Mouse (Mus musculus): ENCODE results near the gene Nrxn1. TPM values are rescaled to one million over a fixed set of nuclear protein-coding genes. Genes with fewer than 3 reads are reported as not detected.

Gene Nrxn1
- total RNA-seq, 1 experiment: 2.9 TPM

- H3K9me3 ChIP-seq (ENCODE audit: control insufficient read depth, insufficient read depth, low read depth, low read length): no peaks in the 10 kb centered on the region
- H3K27ac ChIP-seq (ENCODE audit: insufficient read depth, low read depth, low read length, poor library complexity, severe bottlenecking): peak overlapping the region; percentile 93; the same call in 1 of the 2 replicates
- H3K36me3 ChIP-seq (ENCODE audit: control insufficient read depth, insufficient read depth, low read length, poor library complexity, severe bottlenecking): no peaks in the 10 kb centered on the region
- H3K9ac ChIP-seq (ENCODE audit: insufficient read depth, low read depth, low read length, poor library complexity, severe bottlenecking): no peak overlapping the region
- no peak overlapping the region for H3K4me3 ChIP-seq (ENCODE audit: insufficient read depth in 1 of 2, low read depth in 1 of 2, low read length in 2 of 2, poor library complexity in 1 of 2, severe bottlenecking in 1 of 2)
- peak; percentile 53 for DNase-seq (ENCODE audit: low read depth, low spot score)
- TF ChIP-seq MAFK (IDR thresholded peaks at IDR 0.05; ENCODE audit: insufficient read depth, low read depth, low read length) (0 out of 2 replicates have a peak, but pooled peaks have one; percentile 51), ZC3H11A (IDR thresholded peaks at IDR 0.05; ENCODE audit: borderline replicate concordance, low read depth, low read length) (no peak)
- H3K4me1 ChIP-seq (ENCODE audit: control insufficient read depth in 2 of 2, insufficient read depth in 2 of 2, low read length in 2 of 2, poor library complexity in 1 of 2): peaks cover 0 to 13% of the 10 kb centered on the region in 2 experiments
- in situ Hi-C loops (cut with MboI; ENCODE audit: low sequenced_read_pairs in 2 of 2, unreplicated experiment in 2 of 2): no loop called here
Observed at GRCm38 (mm10) chr17:90843072-90843611, 249.7 kb downstream of the Nrxn1 start.

DNA sequence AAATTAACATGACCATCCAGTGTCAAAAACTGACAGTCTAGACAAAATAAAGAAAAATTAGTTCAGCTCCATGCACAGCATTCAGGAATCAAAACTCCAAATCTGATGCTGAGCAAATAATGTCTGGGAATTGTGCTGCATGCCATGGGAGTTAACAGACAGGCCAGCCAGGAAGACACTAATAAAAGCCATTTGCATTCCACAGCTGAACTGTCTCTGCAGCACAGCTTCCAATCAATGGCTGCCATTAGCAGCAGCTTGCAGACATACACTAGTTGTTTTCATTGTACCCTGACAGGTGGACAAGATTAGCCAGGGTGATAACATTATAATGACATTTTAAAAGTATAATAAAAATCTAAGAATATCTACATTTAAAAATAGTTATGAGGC is 255.9 kb downstream of the Nrxn1 start:
- Histone ChIP-seq H3K27ac (ENCODE audit: insufficient read depth, low read depth, low read length, poor library complexity, severe bottlenecking) (no peak overlapping the region), H3K9ac (ENCODE audit: insufficient read depth, low read depth, low read length, poor library complexity, severe bottlenecking) (no peak overlapping the region), H3K36me3 (ENCODE audit: control insufficient read depth, insufficient read depth, low read length, poor library complexity, severe bottlenecking) (no peaks in the 10 kb centered on the region), H3K4me3 (ENCODE audit: insufficient read depth in 1 of 2, low read depth in 1 of 2, low read length in 2 of 2, poor library complexity in 1 of 2, severe bottlenecking in 1 of 2) (no peak overlapping the region), H3K4me1 (ENCODE audit: control insufficient read depth in 2 of 2, insufficient read depth in 2 of 2, low read length in 2 of 2, poor library complexity in 1 of 2) (peaks cover 0 to 6% of the 10 kb centered on the region in 2 experiments; a peak in 1 of 4 replicates), H3K9me3 (ENCODE audit: control insufficient read depth, insufficient read depth, low read depth, low read length) (no peaks in the 10 kb centered on the region)
- TF ChIP-seq HCFC1 (IDR thresholded peaks at IDR 0.05; ENCODE audit: borderline replicate concordance, insufficient read depth, low read length): no peak
- no peak for TF ChIP-seq MAFK (IDR thresholded peaks at IDR 0.05; ENCODE audit: insufficient read depth, low read depth, low read length)
- TF ChIP-seq CHD2 (IDR thresholded peaks at IDR 0.05; ENCODE audit: low read depth, low read length): no peak
- TF ChIP-seq ZC3H11A (IDR thresholded peaks at IDR 0.05; ENCODE audit: borderline replicate concordance, low read depth, low read length): no peak
- TF ChIP-seq ZNF384 (IDR thresholded peaks at IDR 0.05; ENCODE audit: low read depth, low read length): no peak
- in situ Hi-C loops (cut with MboI; ENCODE audit: low sequenced_read_pairs in 2 of 2, unreplicated experiment in 2 of 2): no loop called here
- no peak for DNase-seq (ENCODE audit: low read depth, low spot score)

GRCm38 (mm10) chr17:90836154-90837021 is 256.5 kb downstream of the Nrxn1 start:
- no peaks in the 10 kb centered on the region for H3K36me3 ChIP-seq (ENCODE audit: control insufficient read depth, insufficient read depth, low read length, poor library complexity, severe bottlenecking)
- H3K4me1 ChIP-seq (ENCODE audit: control insufficient read depth in 2 of 2, insufficient read depth in 2 of 2, low read length in 2 of 2, poor library complexity in 1 of 2): peaks cover 0 to 6% of the 10 kb centered on the region in 2 experiments; a peak in 1 of 4 replicates
- no peak overlapping the region for H3K9ac ChIP-seq (ENCODE audit: insufficient read depth, low read depth, low read length, poor library complexity, severe bottlenecking)
- no peak overlapping the region for H3K4me3 ChIP-seq (ENCODE audit: insufficient read depth in 1 of 2, low read depth in 1 of 2, low read length in 2 of 2, poor library complexity in 1 of 2, severe bottlenecking in 1 of 2)
- H3K27ac ChIP-seq (ENCODE audit: insufficient read depth, low read depth, low read length, poor library complexity, severe bottlenecking): no peak overlapping the region
- in situ Hi-C loops (cut with MboI; ENCODE audit: low sequenced_read_pairs in 2 of 2, unreplicated experiment in 2 of 2): no loop called here
- DNase-seq (ENCODE audit: low read depth, low spot score): no peak
- H3K9me3 ChIP-seq (ENCODE audit: control insufficient read depth, insufficient read depth, low read depth, low read length): no peaks in the 10 kb centered on the region
- TF ChIP-seq ZC3H11A (IDR thresholded peaks at IDR 0.05; ENCODE audit: borderline replicate concordance, low read depth, low read length) (no peak), MAFK (IDR thresholded peaks at IDR 0.05; ENCODE audit: insufficient read depth, low read depth, low read length) (no peak), HCFC1 (IDR thresholded peaks at IDR 0.05; ENCODE audit: borderline replicate concordance, insufficient read depth, low read length) (no peak), CHD2 (IDR thresholded peaks at IDR 0.05; ENCODE audit: low read depth, low read length) (no peak), ZNF384 (IDR thresholded peaks at IDR 0.05; ENCODE audit: low read depth, low read length) (no peak)

- in situ Hi-C loops (cut with MboI; ENCODE audit: low sequenced_read_pairs in 2 of 2, unreplicated experiment in 2 of 2): no loop called here
- no peak overlapping the region for H3K4me3 ChIP-seq (ENCODE audit: insufficient read depth in 1 of 2, low read depth in 1 of 2, low read length in 2 of 2, poor library complexity in 1 of 2, severe bottlenecking in 1 of 2)
Observed at GRCm38 (mm10) chr17:90818340-90818739, 274.5 kb downstream of the Nrxn1 start.

More at GRCm38 (mm10) chr17:90818340-90818739, 274.5 kb downstream of the Nrxn1 start:
- H3K27ac ChIP-seq (ENCODE audit: insufficient read depth, low read depth, low read length, poor library complexity, severe bottlenecking): no peak overlapping the region
- DNase-seq (ENCODE audit: low read depth, low spot score): no peak
- H3K4me1 ChIP-seq (ENCODE audit: control insufficient read depth in 2 of 2, insufficient read depth in 2 of 2, low read length in 2 of 2, poor library complexity in 1 of 2): no peaks in the 10 kb centered on the region
- no peak for TF ChIP-seq ZC3H11A (IDR thresholded peaks at IDR 0.05; ENCODE audit: borderline replicate concordance, low read depth, low read length)
- TF ChIP-seq ZNF384 (IDR thresholded peaks at IDR 0.05; ENCODE audit: low read depth, low read length): no peak
- TF ChIP-seq MAFK (IDR thresholded peaks at IDR 0.05; ENCODE audit: insufficient read depth, low read depth, low read length): no peak
- TF ChIP-seq HCFC1 (IDR thresholded peaks at IDR 0.05; ENCODE audit: borderline replicate concordance, insufficient read depth, low read length): no peak
- TF ChIP-seq CHD2 (IDR thresholded peaks at IDR 0.05; ENCODE audit: low read depth, low read length): no peak
- H3K9me3 ChIP-seq (ENCODE audit: control insufficient read depth, insufficient read depth, low read depth, low read length): no peaks in the 10 kb centered on the region
- no peaks in the 10 kb centered on the region for H3K36me3 ChIP-seq (ENCODE audit: control insufficient read depth, insufficient read depth, low read length, poor library complexity, severe bottlenecking)
- H3K9ac ChIP-seq (ENCODE audit: insufficient read depth, low read depth, low read length, poor library complexity, severe bottlenecking): no peak overlapping the region

All from ES-E14 (cell line).